Mouse (Mus musculus) monocyte, adult 5-6 weeks (primary cell): ENCODE measurements around the gene Proca1. TPM values are rescaled to one million over a fixed set of nuclear protein-coding genes. Genes with fewer than 3 reads are reported as not detected.

Experiments
- ATAC-seq: fragments of 153-309, 156-312 bp; replicated peaks from 2 replicates; pipeline ENCODE4 v1.8.0; 2017; ENCODE audit warnings: mild to moderate bottlenecking; ENCODE audit not compliant: low TSS enrichment, insufficient number of reproducible peaks, severe bottlenecking, poor library complexity, low FRiP score
- total RNA-seq: library from RNA; stranded (forward); fragments of 200-1000, 200-491, 200-594 nt; gene quantifications from 3 replicates; pipeline ENCODE4 v1.2.3, GENCODE M21; 2017

Gene Proca1
- not detected in 3 replicates for total RNA-seq

- no peak for ATAC-seq
Observed at GRCm38 (mm10) chr11:78193113-78193512, at the start of gene Proca1. Proca1 (plus strand) TSS chr11:78193392.

- no peak for ATAC-seq
Observed at GRCm38 (mm10) chr11:78143520-78143919, 49.7 kb upstream of the Proca1 start.

DNA sequence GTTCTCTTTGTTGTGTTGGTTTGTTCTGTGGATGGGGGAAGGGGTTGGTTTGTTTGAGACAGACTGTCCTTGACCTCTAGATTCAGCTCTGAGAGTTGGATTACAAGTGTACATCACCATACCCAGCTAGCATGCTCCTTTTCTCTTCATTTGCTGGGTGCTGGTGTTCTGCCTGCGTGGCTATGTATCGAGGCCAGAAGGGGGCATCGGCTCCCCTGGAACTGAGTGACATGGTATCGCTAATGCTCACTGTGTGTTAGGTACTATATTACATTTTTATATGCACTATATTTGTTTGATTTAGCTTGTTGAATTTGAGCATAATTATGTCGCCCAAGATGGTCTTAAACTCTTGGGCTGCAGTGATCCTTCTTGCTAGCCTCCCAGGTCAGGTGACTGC is 47.0 kb upstream of the Proca1 start:
- ATAC-seq = no peak

DNA sequence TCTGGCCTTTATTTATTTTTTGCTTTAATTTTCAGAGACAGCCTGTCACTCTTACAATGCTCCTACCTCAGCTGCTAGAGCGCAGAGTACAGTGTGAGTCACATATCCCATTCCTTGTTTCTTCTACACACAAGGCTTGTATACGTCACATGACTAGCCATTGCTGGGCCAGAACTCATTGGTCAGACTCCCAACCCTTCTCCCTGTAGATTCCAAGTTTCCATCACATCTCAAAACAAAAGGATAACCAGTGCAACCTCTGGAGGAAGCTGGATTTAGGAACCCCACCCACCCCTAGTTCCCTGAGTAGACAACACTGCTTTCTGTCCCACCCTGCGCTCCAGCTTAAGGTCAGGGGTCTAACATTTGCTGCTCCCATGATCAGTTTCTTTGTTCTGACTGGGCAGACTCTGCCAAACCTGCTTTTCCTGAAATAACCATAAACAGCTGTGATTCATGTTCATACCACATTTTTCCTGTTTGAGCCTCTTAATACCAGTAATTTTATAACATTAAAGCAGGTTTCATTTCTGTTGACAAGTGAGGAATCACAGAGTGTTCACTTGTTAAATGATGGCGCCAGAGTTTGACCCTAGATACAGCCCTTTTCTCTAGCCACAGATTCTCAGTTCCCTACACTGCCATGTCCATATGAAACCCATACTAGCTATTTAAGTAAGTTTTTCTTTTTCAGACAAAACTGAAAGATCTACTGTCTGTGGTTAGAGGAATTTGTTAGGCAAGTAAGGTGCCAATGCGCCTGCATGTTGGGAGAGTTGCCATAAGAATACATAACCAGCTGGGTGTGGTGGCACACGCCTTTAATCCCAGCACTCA is 46.3 kb upstream of the Proca1 start:
- no peak for ATAC-seq

GRCm38 (mm10) chr11:78151161-78151560 is 42.0 kb upstream of the Proca1 start:
- ATAC-seq = no peak

DNA sequence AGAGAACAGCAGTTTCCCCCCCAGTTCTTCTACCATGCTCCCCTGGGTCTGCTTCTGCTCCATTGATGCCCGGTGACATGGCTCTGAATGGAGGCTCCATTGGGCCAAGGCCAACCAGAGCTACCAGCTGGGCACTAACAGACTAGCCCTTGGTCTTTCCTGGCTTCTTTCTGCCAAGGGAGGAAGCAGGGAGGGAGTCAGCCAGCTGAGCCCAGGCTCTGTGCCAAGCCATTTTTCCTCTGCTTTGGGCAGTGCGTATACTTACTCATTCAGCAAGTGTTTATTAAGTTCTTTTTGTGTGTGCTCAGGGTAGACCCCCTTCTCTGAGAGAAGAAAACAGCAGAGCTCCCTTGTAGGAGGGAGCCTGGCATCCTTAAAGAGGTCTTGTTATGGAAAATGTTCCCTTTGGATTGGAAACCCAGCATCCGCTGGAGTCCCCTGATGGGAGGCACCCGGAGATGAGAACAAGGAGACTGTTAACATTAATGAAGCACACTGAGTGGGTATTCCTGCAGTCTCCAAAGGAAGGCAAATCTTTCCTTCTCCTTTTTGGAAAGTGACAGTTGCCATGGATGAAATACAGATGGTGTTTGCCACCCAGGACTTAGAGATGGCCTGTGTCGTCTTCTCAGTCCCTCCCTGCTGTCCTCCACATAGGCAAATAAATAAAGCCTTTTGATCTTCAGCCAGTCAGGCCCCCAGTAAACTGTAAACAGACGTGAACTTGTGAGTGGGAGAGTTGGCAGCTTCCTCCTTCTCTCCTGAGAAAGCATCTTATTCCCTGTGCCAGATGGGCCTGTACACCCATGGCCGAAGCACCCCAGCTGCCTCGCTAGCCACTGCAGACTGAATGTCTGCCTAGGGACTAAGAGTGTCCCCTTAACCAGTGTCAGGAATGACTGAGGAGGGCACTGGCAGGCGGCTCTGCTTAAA is 40.6 kb upstream of the Proca1 start:
- ATAC-seq = no peak

DNA sequence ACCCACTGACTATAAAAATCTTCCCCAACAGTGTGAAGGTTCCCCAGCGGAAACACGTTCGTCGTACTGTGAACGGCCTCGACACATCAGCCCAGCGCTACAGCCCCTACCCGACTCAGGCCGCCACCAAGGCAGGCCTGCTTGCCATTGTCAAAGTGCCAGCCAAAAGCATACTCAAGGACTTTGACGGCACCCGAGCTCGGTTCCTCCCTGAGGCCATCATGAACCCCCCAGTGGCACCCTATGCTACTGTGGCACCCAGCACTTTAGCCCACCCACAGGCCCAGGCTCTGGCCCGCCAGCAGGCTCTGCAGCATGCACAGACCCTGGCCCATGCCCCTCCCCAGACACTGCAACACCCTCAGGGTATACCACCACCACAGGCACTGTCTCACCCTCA is 39.4 kb upstream of the Proca1 start:
- ATAC-seq = no peak

DNA sequence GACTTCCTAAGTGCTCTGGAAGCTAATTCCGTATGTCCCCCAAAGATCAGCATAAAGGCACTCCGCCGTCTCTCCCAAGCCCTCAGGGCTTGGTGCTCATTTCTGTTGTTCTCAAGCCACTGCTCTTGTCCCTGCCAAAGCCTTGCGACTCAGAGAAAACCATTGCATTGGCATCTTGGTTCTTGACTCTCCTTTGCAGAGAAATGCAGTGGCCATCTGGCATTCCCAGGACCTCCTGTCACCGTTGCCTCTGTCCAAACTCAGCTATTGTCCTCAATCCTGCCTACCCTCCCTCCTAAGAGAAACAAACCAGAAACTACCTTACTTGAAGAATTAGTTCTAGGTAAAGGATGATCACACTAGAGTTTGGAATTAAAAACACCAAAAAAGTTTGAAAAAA is 37.5 kb upstream of the Proca1 start:
- ATAC-seq = no peak

- no peak for ATAC-seq
Observed at GRCm38 (mm10) chr11:78156156-78156699, 37.0 kb upstream of the Proca1 start.

DNA sequence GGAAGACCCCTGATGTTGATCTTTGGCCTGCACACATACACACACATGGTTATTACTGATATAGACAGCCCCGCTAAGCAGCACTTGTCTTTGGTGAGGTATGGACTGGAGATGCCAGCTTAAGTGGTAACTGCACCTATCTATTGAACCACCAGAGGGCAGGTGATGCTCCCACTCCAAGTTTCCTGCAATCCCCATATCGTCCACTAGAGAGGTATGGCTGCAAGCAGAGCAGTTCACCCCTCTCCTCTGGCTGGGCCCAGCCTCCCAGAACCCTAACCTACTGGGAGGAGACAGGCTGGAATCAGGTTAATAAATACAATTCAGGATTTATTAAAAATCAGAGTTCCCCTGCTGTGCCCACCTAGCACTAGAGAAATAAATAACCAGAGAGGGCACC is 34.1 kb upstream of the Proca1 start:
- peak; percentile 96 for ATAC-seq

DNA sequence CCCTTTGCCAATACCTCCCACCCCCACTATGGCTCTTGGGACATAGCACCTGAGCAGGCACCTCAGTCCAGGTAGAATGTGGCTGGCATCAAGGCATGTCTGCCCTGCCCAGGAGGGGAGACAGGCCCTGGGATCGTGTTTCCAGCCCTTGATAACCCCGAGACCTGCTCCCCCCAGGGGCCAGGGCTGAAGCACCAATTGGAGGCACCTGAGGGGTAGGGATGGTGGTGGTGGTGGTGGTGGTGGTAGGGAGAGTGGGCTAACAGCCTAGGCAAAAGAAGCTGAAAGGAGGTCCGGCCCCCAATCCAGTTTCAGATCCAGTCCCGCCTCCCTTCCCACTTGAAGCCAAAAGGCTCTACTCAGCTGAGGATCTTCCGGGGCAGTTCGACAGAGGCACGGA is 33.6 kb upstream of the Proca1 start:
- no peak for ATAC-seq

GRCm38 (mm10) chr11:78160171-78160570 is 33.0 kb upstream of the Proca1 start:
- no peak for ATAC-seq

DNA sequence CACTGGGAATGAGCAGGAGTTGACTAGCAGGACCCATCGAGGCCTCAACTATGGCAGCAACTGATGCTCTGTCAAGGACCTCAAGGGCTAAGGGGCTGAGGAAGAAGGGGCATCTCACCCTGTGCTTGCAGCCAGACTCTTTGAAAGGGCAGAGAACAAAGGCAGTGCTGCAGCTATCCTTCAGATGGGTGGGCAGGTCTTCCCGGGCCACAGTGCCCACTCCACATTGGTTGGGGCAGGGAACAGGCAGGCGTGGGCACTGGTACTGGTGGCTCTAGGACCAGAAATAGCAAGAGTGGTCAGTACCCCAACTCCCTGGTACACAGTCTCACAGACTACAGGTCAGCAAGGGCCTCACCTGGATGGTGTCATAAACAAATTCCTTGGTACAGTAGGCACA is 32.5 kb upstream of the Proca1 start:
- no peak for ATAC-seq

DNA sequence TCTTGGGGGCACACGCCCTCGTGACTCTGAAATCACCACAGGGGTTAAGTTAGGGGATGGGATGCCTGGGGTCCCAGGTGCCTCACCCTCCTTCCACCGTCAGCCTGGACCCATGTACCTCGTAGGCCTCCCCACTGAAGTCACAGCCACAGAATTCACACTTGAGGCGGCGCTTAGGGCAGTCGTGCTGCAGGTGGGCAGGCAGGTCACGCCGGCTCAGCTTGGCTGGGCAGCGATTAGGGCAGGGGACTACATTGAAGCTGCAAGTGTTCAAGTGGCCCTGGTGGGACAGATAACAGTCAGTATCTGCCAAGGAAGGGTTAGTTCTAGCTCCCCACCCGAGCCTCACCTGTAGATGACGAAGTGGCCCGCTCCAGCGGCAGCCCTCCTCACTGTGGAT is 32.0 kb upstream of the Proca1 start:
- ATAC-seq = no peak

- ATAC-seq = no peak
Observed at GRCm38 (mm10) chr11:78161968-78162367, 31.2 kb upstream of the Proca1 start.

DNA sequence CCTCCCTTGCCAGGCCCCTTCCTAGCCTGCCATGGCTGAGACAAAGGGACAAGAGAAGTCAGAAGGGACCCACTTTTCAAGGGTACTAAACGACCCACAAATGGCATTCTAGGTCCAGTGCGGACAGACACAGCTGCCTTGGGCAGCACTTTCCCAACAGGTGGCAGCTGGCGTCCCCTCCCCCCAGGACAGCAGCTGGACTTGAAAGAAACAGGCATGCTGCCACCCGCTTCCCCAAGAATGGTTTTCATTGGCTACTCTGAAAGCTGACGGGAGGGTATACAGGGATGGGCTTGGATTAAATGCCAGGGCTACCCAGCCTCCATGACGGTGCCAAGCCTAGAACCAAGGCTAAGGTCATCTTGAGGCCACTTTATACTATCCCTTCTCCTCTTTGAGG is 30.7 kb upstream of the Proca1 start:
- ATAC-seq = no peak

- no peak for ATAC-seq
Observed at GRCm38 (mm10) chr11:78163045-78163444, 30.1 kb upstream of the Proca1 start.

DNA sequence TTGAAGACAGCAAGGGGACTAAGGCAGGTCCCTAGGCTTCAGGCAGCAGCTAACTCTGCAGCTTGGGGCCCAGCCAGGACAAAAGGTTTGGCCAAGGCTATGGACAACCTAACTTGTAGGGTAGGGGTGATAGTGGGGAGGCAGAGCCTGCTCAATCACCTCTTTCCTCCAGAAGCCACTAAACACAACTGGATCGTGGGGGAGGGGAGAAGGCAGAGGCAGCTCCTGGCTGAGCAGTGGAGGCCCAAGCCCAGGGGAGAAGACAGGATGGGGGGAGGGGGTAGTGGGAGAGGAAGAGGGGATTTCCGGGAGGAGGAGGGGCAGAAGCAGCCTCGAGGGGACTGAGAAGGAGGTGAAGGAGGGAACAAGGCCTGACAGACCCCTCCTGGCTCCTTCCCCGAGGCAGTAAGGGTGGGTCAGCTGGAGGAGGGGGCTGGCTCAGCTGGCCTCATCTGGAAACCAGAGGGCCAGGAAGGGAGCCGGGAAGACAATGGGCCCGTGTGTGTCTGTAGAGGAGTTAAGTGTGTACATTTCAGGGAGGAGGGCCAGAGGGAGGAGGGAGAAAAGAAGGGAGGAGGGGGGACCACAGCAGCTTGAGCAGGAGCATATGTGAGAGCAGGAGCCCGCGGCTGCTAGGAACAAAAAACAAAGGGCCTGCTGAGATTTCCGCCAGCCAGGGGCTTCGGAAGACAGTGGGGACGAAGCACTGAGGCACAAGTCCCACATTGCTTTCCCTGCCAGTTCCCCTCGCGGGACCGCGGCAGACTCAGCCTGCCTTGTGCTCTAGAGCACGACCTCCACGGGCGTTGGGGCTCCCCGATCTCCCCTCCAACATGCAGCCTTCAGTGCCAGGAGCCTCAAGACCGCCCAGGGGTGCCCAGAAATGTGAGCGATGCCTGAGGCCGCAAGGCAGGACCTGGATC is 29.2 kb upstream of the Proca1 start:
- ATAC-seq = no peak

- no peak for ATAC-seq
Observed at GRCm38 (mm10) chr11:78164604-78164923, 28.6 kb upstream of the Proca1 start.
